Mouse (Mus musculus): ENCODE data around the gene Gm10228. TPM values are rescaled to one million over a fixed set of nuclear protein-coding genes. Genes with fewer than 3 reads are reported as not detected.
"Not testable (repeated sequence)": the region's sequence is repeated elsewhere in the genome, so short reads cannot be mapped to it uniquely, and the experiment has no call there.

Gm10228 gene
- not detected in 2 replicates for polyA plus RNA-seq (2012; rRNA removed)

DNA sequence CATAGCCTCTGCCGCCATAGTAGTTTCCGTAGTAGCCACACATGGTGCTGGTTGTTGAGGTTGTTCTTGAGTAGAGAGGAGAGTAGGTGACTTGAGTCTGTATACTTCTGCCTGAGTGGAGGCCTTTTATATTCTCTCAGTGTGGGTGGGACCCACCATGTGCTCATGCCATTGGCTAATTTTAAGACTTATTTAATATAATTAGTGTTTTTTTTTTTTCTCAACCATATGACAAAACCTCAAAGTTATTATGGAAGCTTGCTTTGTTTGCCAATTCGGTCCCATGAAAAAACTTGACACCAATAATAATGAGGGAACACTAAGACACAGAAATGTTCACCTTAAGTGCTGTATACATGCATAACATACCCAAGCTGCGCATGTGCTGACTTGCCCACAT, at the start of gene Gm10228:
TSS of gene Gm10228 (minus strand) at position 101 of the 400 bp plus-strand sequence.
- H3K4me3 ChIP-seq (ENCODE audit: insufficient read depth, low read depth, low read length); H3K27me3 ChIP-seq (replicated peaks; ENCODE audit: control insufficient read depth, insufficient read depth, low read length); H3K27ac ChIP-seq (ENCODE audit: insufficient read depth, low read depth, low read length); DNase-seq; H3K4me1 ChIP-seq (ENCODE audit: control insufficient read depth, insufficient read depth, low read length); H3K36me3 ChIP-seq (ENCODE audit: control insufficient read depth, insufficient read depth, low read length): not testable (repeated sequence)
- 85% methylated on average over 2 of the region's 4 CpGs for WGBS

DNA sequence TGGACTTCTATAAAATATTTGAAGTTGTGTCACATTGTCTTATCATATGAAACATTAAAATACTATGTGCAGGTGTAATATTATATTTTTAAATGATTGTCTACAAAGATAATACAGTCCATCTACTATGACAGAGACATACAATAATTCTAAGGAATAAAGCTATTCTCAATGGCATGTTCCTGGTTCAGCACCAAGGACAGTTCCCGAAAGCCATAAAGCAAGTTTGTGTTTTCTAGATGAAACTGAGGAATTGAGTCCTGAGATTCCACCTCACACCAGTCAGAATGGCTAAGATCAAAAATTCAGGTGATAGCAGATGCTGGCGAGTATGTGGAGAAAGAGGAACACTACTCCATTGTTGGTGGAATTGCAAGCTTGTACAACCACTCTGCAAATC, 29.8 kb upstream of the Gm10228 start:
- 75% methylated on average over 2 of the region's 2 CpGs for WGBS
- not testable (repeated sequence) for H3K36me3 ChIP-seq (ENCODE audit: control insufficient read depth, insufficient read depth, low read length); H3K4me3 ChIP-seq (ENCODE audit: insufficient read depth, low read depth, low read length); H3K27me3 ChIP-seq (replicated peaks; ENCODE audit: control insufficient read depth, insufficient read depth, low read length); DNase-seq; H3K4me1 ChIP-seq (ENCODE audit: control insufficient read depth, insufficient read depth, low read length); H3K27ac ChIP-seq (ENCODE audit: insufficient read depth, low read depth, low read length)

DNA sequence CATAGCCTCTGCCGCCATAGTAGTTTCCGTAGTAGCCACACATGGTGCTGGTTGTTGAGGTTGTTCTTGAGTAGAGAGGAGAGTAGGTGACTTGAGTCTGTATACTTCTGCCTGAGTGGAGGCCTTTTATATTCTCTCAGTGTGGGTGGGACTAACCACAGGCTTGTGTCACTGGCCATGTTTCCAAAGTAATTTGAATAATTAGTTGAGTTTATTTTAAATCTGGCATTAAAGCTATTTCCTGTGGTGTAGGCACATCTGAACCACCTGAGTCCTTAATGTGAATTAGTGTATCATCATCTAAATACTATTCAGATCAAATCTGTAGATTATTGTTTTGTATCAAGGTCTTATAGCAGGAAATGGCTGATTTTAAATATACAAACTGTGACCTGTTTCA, 22.6 kb upstream of the Gm10228 start, which contains the start of gene 1110025L11Rik:
TSS of gene 1110025L11Rik (minus strand) at position 101 of the 400 bp plus-strand sequence.
- not testable (repeated sequence) for H3K27ac ChIP-seq (ENCODE audit: insufficient read depth, low read depth, low read length); H3K4me3 ChIP-seq (ENCODE audit: insufficient read depth, low read depth, low read length); H3K27me3 ChIP-seq (replicated peaks; ENCODE audit: control insufficient read depth, insufficient read depth, low read length); H3K36me3 ChIP-seq (ENCODE audit: control insufficient read depth, insufficient read depth, low read length); H3K4me1 ChIP-seq (ENCODE audit: control insufficient read depth, insufficient read depth, low read length); DNase-seq
- WGBS: no CpG with 5 or more reads among the region's 2 CpGs

DNA sequence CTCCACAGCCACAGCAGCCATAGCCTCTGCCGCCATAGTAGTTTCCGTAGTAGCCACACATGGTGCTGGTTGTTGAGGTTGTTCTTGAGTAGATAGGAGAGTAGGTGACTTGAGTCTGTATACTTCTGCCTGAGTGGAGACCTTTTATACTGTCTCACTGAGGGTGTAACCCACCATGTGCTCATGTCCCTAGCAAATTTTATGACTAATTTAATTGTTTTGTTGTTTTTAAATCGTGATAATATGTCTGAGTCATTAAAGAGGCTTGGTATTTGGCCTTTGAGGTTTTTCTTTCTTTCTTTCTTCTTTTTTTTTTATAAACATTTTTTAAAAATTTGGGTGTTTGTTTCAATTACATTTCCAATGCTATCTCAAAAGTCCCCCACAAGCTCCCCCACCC, 6.5 kb upstream of the Gm10228 start, which contains the start of gene Krtap6-5:
TSS of gene Krtap6-5 (minus strand) at position 101 of the 400 bp plus-strand sequence.
- H3K36me3 ChIP-seq (ENCODE audit: control insufficient read depth, insufficient read depth, low read length): no peaks in the 10 kb centered on the region
- WGBS: 80% methylated on average over 3 of the region's 3 CpGs

DNA sequence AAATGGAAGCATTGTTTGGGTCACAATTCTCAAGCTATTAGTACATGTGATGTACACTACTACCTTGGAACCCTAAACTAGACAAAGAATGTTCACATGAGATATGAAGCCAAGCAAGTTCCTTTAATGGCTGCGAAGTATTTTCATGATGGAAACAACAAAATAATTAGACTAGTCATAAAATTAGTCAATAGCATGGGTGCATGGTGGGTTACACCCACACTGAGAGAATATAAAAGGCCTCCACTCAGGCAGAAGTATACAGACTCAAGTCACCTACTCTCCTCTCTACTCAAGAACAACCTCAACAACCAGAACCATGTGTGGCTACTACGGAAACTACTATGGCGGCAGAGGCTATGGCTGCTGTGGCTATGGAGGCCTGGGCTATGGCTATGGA, 9.9 kb downstream of the Gm10228 start, which contains the start of gene Krtap6-1:
TSS of gene Krtap6-1 (plus strand) at position 301 of the 400 bp plus-strand sequence.
- H3K27ac ChIP-seq (ENCODE audit: insufficient read depth, low read depth, low read length); DNase-seq; H3K36me3 ChIP-seq (ENCODE audit: control insufficient read depth, insufficient read depth, low read length); H3K4me1 ChIP-seq (ENCODE audit: control insufficient read depth, insufficient read depth, low read length); H3K27me3 ChIP-seq (replicated peaks; ENCODE audit: control insufficient read depth, insufficient read depth, low read length); H3K4me3 ChIP-seq (ENCODE audit: insufficient read depth, low read depth, low read length): not testable (repeated sequence)
- 96% methylated on average over 3 of the region's 3 CpGs for WGBS

More for the DNA sequence above, 6.5 kb upstream of the Gm10228 start, which contains the start of gene Krtap6-5:
- Histone ChIP-seq H3K27ac (ENCODE audit: insufficient read depth, low read depth, low read length) (no peak within 1 kb of the TSS), H3K27me3 (replicated peaks; ENCODE audit: control insufficient read depth, insufficient read depth, low read length) (no peaks in the 10 kb centered on the region), H3K4me3 (ENCODE audit: insufficient read depth, low read depth, low read length) (no peak within 1 kb of the TSS), H3K4me1 (ENCODE audit: control insufficient read depth, insufficient read depth, low read length) (no peaks in the 10 kb centered on the region)
- TF ChIP-seq CTCF (conservative IDR thresholded peaks at IDR 0.05; ENCODE audit: insufficient read depth, insufficient read length, low read depth, low read length) (no peak), POLR2A (IDR thresholded peaks at IDR 0.05; ENCODE audit: low read depth, low read length) (no peak)
- no peak for DNase-seq

DNA sequence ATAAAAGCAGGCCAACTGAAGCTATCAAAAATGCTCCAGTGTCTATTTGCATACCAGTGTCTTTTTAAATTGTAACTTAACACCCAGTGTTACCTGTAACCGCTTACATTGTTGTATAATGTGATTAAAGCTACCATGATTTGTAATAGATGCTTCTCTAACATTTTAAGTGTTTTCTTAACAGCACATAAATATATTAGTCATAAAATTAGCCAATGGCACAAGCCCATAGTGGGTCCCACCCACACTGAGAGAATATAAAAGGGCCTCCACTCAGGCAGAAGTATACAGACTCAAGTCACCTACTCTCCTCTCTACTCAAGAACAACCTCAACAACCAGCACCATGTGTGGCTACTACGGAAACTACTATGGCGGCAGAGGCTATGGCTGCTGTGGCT, 26.3 kb downstream of the Gm10228 start, which contains the start of gene Gm10229:
TSS of gene Gm10229 (plus strand) at position 301 of the 400 bp plus-strand sequence.
- H3K4me3 ChIP-seq (ENCODE audit: insufficient read depth, low read depth, low read length); H3K27me3 ChIP-seq (replicated peaks; ENCODE audit: control insufficient read depth, insufficient read depth, low read length); H3K27ac ChIP-seq (ENCODE audit: insufficient read depth, low read depth, low read length); DNase-seq; H3K36me3 ChIP-seq (ENCODE audit: control insufficient read depth, insufficient read depth, low read length); H3K4me1 ChIP-seq (ENCODE audit: control insufficient read depth, insufficient read depth, low read length): not testable (repeated sequence)
- 90% methylated on average over 3 of the region's 3 CpGs for WGBS

DNA sequence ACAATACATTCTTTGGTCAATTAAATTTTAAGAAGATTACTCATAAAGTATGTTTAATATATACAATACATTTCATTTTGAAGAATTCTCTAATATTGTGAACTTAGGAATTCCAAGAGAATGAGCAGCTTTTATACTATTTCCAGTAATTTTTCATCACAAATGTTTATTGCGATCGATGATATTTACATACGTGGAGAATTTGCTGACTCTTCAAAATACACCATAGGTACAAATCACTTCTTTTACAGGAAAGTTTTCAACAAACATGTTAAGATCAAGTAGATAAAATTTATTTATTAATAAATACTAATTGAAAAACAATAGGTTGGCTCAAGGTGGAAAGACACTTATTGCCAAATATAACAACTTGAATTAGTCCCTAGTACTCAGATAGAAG, 27.3 kb downstream of the Gm10228 start:
- WGBS: 97% methylated on average over 3 of the region's 3 CpGs
- H3K36me3 ChIP-seq (ENCODE audit: control insufficient read depth, insufficient read depth, low read length): no peaks in the 10 kb centered on the region
- no peaks in the 10 kb centered on the region for H3K27me3 ChIP-seq (replicated peaks; ENCODE audit: control insufficient read depth, insufficient read depth, low read length)
- no peaks in the 10 kb centered on the region for H3K4me1 ChIP-seq (ENCODE audit: control insufficient read depth, insufficient read depth, low read length)
- no peak for DNase-seq
- H3K27ac ChIP-seq (ENCODE audit: insufficient read depth, low read depth, low read length): no peak overlapping the region
- H3K4me3 ChIP-seq (ENCODE audit: insufficient read depth, low read depth, low read length): no peak overlapping the region
- TF ChIP-seq POLR2A (IDR thresholded peaks at IDR 0.05; ENCODE audit: low read depth, low read length): no peak

DNA sequence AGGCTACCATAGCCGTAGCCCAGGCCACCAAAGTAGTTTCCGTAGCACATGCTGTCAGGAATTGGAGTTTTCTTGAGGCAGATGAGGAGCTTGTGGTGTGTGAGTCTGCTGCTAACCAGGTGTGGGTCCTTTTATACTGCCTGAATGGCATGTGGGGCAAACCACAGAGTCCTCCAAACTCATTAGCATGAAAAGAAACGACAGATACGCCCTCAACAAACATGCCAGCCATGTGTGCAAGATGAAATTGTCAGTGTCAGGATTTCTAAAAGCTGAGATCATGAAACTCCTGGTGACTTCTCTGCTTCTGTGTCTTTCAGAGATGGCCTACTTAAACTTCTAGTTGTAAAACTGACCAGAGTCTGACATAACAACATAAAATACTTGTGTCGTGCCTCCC, 30.6 kb downstream of the Gm10228 start, which contains the start of gene Krtap22-2:
TSS of gene Krtap22-2 (minus strand) at position 101 of the 400 bp plus-strand sequence.
- WGBS: 74% methylated on average over 5 of the region's 5 CpGs
- Histone ChIP-seq H3K27ac (ENCODE audit: insufficient read depth, low read depth, low read length) (no peak within 1 kb of the TSS), H3K27me3 (replicated peaks; ENCODE audit: control insufficient read depth, insufficient read depth, low read length) (no peaks in the 10 kb centered on the region), H3K36me3 (ENCODE audit: control insufficient read depth, insufficient read depth, low read length) (no peaks in the 10 kb centered on the region), H3K4me1 (ENCODE audit: control insufficient read depth, insufficient read depth, low read length) (no peaks in the 10 kb centered on the region), H3K4me3 (ENCODE audit: insufficient read depth, low read depth, low read length) (no peak within 1 kb of the TSS)
- no peak for TF ChIP-seq CTCF (conservative IDR thresholded peaks at IDR 0.05; ENCODE audit: insufficient read depth, insufficient read length, low read depth, low read length)
- TF ChIP-seq POLR2A (IDR thresholded peaks at IDR 0.05; ENCODE audit: low read depth, low read length): no peak
- DNase-seq: no peak

Other genes with a start within 250 kb of the Gm10228 start
- not detected in 2 replicates for gene Gm20741, start 229.3 kb downstream of the Gm10228 start, polyA plus RNA-seq (2012; rRNA removed)
- not detected in 2 replicates for gene Krtap15, start 221.3 kb downstream of the Gm10228 start, polyA plus RNA-seq (2012; rRNA removed)
- gene Krtap14, start 215.3 kb downstream of the Gm10228 start, polyA plus RNA-seq (2012; rRNA removed): not detected in 2 replicates
- gene Krtap19-1, start 172.1 kb downstream of the Gm10228 start, polyA plus RNA-seq (2012; rRNA removed): not detected in 2 replicates
- gene Krtap19-2, start 167.2 kb downstream of the Gm10228 start, polyA plus RNA-seq (2012; rRNA removed): not detected in 2 replicates
- not detected in 2 replicates for gene Krtap19-3, start 163.4 kb downstream of the Gm10228 start, polyA plus RNA-seq (2012; rRNA removed)
- gene Krtap19-4, start 156.4 kb downstream of the Gm10228 start, polyA plus RNA-seq (2012; rRNA removed): not detected in 2 replicates
- not detected in 2 replicates for gene Krtap19-5, start 145.0 kb downstream of the Gm10228 start, polyA plus RNA-seq (2012; rRNA removed)
- not detected in 2 replicates for gene Krtap19-9b, start 109.2 kb downstream of the Gm10228 start, polyA plus RNA-seq (2012; rRNA removed)
- gene Krtap16-3, start 78.6 kb downstream of the Gm10228 start, polyA plus RNA-seq (2012; rRNA removed): not detected in 2 replicates
- not detected in 2 replicates for gene Krtap22-2, start 30.7 kb downstream of the Gm10228 start, polyA plus RNA-seq (2012; rRNA removed)
- gene Gm10229, start 26.2 kb downstream of the Gm10228 start, polyA plus RNA-seq (2012; rRNA removed): not detected in 2 replicates
- gene Krtap6-1, start 9.8 kb downstream of the Gm10228 start, polyA plus RNA-seq (2012; rRNA removed): not detected in 2 replicates
- not detected in 2 replicates for gene Krtap6-5, start 6.4 kb upstream of the Gm10228 start, polyA plus RNA-seq (2012; rRNA removed)
- not detected in 2 replicates for gene 1110025L11Rik, start 22.5 kb upstream of the Gm10228 start, polyA plus RNA-seq (2012; rRNA removed)
- gene Krtap6-3, start 42.5 kb upstream of the Gm10228 start, polyA plus RNA-seq (2012; rRNA removed): not detected in 2 replicates
- not detected in 2 replicates for gene Gm6358, start 99.4 kb upstream of the Gm10228 start, polyA plus RNA-seq (2012; rRNA removed)
- gene Gm10061, start 109.6 kb upstream of the Gm10228 start, polyA plus RNA-seq (2012; rRNA removed): not detected in 2 replicates
- not detected in 2 replicates for gene Gm9789, start 116.5 kb upstream of the Gm10228 start, polyA plus RNA-seq (2012; rRNA removed)
- gene Gm7735, start 128.0 kb upstream of the Gm10228 start, polyA plus RNA-seq (2012; rRNA removed): not detected in 2 replicates
- not detected in 2 replicates for gene 1110057P08Rik, start 133.3 kb upstream of the Gm10228 start, polyA plus RNA-seq (2012; rRNA removed)
- not detected in 2 replicates for gene Krtap20-2, start 164.4 kb upstream of the Gm10228 start, polyA plus RNA-seq (2012; rRNA removed)

All from kidney, adult 2 months (tissue).